Mouse (Mus musculus): ENCODE measurements at regions not wholly inside any gene's neighbourhood (a gene's known extent, or its start where the extent isn't known, plus 50 kb on each side); places are given as distances from the start of the nearest gene placed in this dataset.

GRCm38 (mm10) chr3:35231158-35231928, 522.6 kb upstream of the Atp11b start:
- Histone ChIP-seq H3K4me2 (ENCODE audit: insufficient read depth, low read depth, poor library complexity, severe bottlenecking) (no peak overlapping the region), H3K9ac (ENCODE audit: insufficient read depth, low read depth) (no peak overlapping the region), H3K27ac (ENCODE audit: insufficient read depth, low read depth) (no peak overlapping the region), H3K27me3 (replicated peaks) (no peaks in the 10 kb centered on the region), H3K4me3 (replicated peaks in 1 of 3; ENCODE audit: low read depth in 2 of 3, low read length in 2 of 3, poor library complexity in 1 of 3) (no peak overlapping the region), H3K79me2 (replicated peaks; ENCODE audit: control insufficient read depth, extremely low read depth, insufficient read depth, poor library complexity, severe bottlenecking) (no peaks in the 10 kb centered on the region), H3K4me1 (ENCODE audit: control insufficient read depth in 1 of 2, insufficient read depth in 2 of 2) (peaks cover 6 to 21% of the 10 kb centered on the region in 2 experiments; a peak in 3 of 4 replicates), H3K36me3 (replicated peaks in 1 of 2; ENCODE audit: control insufficient read depth in 1 of 2, insufficient read depth in 1 of 2, low read length in 1 of 2) (no peaks in the 10 kb centered on the region), H3K9me3 (replicated peaks; ENCODE audit: low read length) (no peaks in the 10 kb centered on the region)
- TF ChIP-seq UBTF (IDR thresholded peaks at IDR 0.05; ENCODE audit: low read depth, low read length) (no peak), ETS1 (conservative IDR thresholded peaks at IDR 0.05; ENCODE audit: low read depth, low read length) (no peak), E2F4 (IDR thresholded peaks at IDR 0.05; ENCODE audit: insufficient replicate concordance, low read depth, low read length) (no peak), EP300 (IDR thresholded peaks at IDR 0.05; ENCODE audit: low read length) (0 out of 2 replicates have a peak, but pooled peaks have one; percentile 25), MAZ (IDR thresholded peaks at IDR 0.05; ENCODE audit: low read depth, low read length) (no peak), MXI1 (IDR thresholded peaks at IDR 0.05; ENCODE audit: low read depth, low read length) (no peak), ZMIZ1 (IDR thresholded peaks at IDR 0.05; ENCODE audit: low read depth, low read length) (no peak), TCF12 (IDR thresholded peaks at IDR 0.05; ENCODE audit: low read depth, low read length) (peak; percentile 33; the same call in 1 of the 2 replicates), JUND (conservative IDR thresholded peaks at IDR 0.05; ENCODE audit: low read depth, low read length) (peak; percentile 74), RAD21 (IDR thresholded peaks at IDR 0.05; ENCODE audit: low read depth, low read length) (no peak), TBP (conservative IDR thresholded peaks at IDR 0.05; ENCODE audit: low read depth, low read length) (no peak), MEF2A (IDR thresholded peaks at IDR 0.05; ENCODE audit: borderline replicate concordance, low read depth, low read length) (peak; percentile 39; the same call in 1 of the 2 replicates), JUN (IDR thresholded peaks at IDR 0.05; ENCODE audit: insufficient read depth, low read depth, low read length) (peak; percentile 23; the same call in 1 of the 2 replicates), RCOR1 (conservative IDR thresholded peaks at IDR 0.05; ENCODE audit: low read depth, low read length) (no peak), KAT2A (IDR thresholded peaks at IDR 0.05; ENCODE audit: insufficient replicate concordance, low read length) (no peak), CTCF (conservative IDR thresholded peaks at IDR 0.05 in 1 of 2, IDR thresholded peaks at IDR 0.05 in 1 of 2; ENCODE audit: low read depth in 2 of 2, low read length in 2 of 2) (no peak), ZNF384 (IDR thresholded peaks at IDR 0.05; ENCODE audit: low read depth, low read length) (no peak), ZC3H11A (IDR thresholded peaks at IDR 0.05; ENCODE audit: low read depth, low read length) (no peak), BHLHE40 (IDR thresholded peaks at IDR 0.05; ENCODE audit: low read depth, low read length) (no peak), IRF4 (IDR thresholded peaks at IDR 0.05; ENCODE audit: low read depth, low read length) (peak; percentile 73), POLR2A (IDR thresholded peaks at IDR 0.05; ENCODE audit: low read depth, low read length) (no peak), CHD2 (IDR thresholded peaks at IDR 0.05; ENCODE audit: low read length) (no peak)
- dilution Hi-C loops (cut with MboI; ENCODE audit: extremely low pct_ligation_motif_present, extremely low pct_unique_long_range_greater_than_20kb, low sequenced_read_pairs): no loop called here
- DNase-seq (ENCODE audit: extremely low read depth): peak; percentile 47
- in situ Hi-C loops (cut with MboI; ENCODE audit: low pct_ligation_motif_present, low pct_unique_long_range_greater_than_20kb, low sequenced_read_pairs): no loop called here

Measured in CH12.LX (cell line).